Mouse (Mus musculus) kidney, embryonic 15.5 days (tissue): Measurements from ENCODE around the gene Ctcfl. TPM values are rescaled to one million over a fixed set of nuclear protein-coding genes. Genes with fewer than 3 reads are reported as not detected.
A peak's percentile ranks its signal among the peaks of the same experiment; 100 is the strongest.

ENCODE experiments used
- ATAC-seq: fragments of 200-750 bp; cut with Nextera tagmentation; replicated peaks from 2 replicates; pipeline ENCODE4 v1.8.0; 2017; ENCODE audit warnings: moderate TSS enrichment; ENCODE audit not compliant: low FRiP score
- H3K27ac ChIP-seq: fragments of 300-500 bp; sonication (generic); 2 replicates; pipeline ENCODE4 v1.5.1; 2015; ENCODE audit warnings: mild to moderate bottlenecking, inconsistent platforms
- H3K27me3 ChIP-seq: fragments of 300-500 bp; sonication (generic); 2 replicates; pipeline ENCODE4 v1.6.1; 2015; ENCODE audit warnings: inconsistent platforms
- H3K36me3 ChIP-seq: fragments of 300-500 bp; sonication (generic); 2 replicates; pipeline ENCODE4 v1.6.1; 2015; ENCODE audit warnings: inconsistent platforms
- H3K4me1 ChIP-seq: fragments of 300-500 bp; sonication (generic); 2 replicates; pipeline ENCODE4 v1.6.1; 2015; ENCODE audit warnings: inconsistent platforms
- H3K4me2 ChIP-seq: fragments of 300-500 bp; sonication (generic); 2 replicates; pipeline ENCODE4 v1.6.1; 2015; ENCODE audit warnings: moderate library complexity, mild to moderate bottlenecking, inconsistent platforms
- H3K4me3 ChIP-seq: fragments of 300-500 bp; sonication (generic); replicated peaks from 2 replicates; pipeline ENCODE4 v1.5.1; 2015; ENCODE audit warnings: mild to moderate bottlenecking, inconsistent platforms
- H3K9ac ChIP-seq: fragments of 300-500 bp; sonication (generic); 2 replicates; pipeline ENCODE4 v1.6.1; 2015; ENCODE audit warnings: mild to moderate bottlenecking, inconsistent platforms
- H3K9me3 ChIP-seq: fragments of 300-500 bp; sonication (generic); replicated peaks from 2 replicates; pipeline ENCODE4 v1.6.1; 2016; ENCODE audit warnings: inconsistent platforms
- WGBS: fragments of 180-500 bp; shearing (Covaris S2); methylation state at CpG from one replicate; pipeline ENCODE4 v1.1.7; 2015; ENCODE audit warnings: mixed read lengths; 5-methylcytosine and 5-hydroxymethylcytosine counted together
- polyA plus RNA-seq: library from polyadenylated mRNA; unstranded; fragments of >200 nt; fragmentation: Nextera tagmentation; extraction: Ambion mirVana; gene quantifications from 2 replicates; pipeline ENCODE4 v1.2.1, GENCODE M21; 2015

Ctcfl gene
- polyA plus RNA-seq, result 0.12 and 0.21 TPM in 2 replicates

GRCm38 (mm10) chr2:173119023-173119944 lies at the start of gene Ctcfl:
TSS of gene Ctcfl (minus strand) at chr2:173119525.
- Histone ChIP-seq H3K27ac (no peak within 1 kb of the TSS), H3K4me1 (peaks cover 12% of the 10 kb centered on the region; the same call in 1 of the 2 replicates), H3K9me3 (no peaks in the 10 kb centered on the region), H3K36me3 (no peaks in the 10 kb centered on the region), H3K27me3 (peaks cover 16% of the 10 kb centered on the region; the same call in 1 of the 2 replicates), H3K4me3 (no peak within 1 kb of the TSS), H3K9ac (no peak within 1 kb of the TSS), H3K4me2 (no peak within 1 kb of the TSS)
- no peak for ATAC-seq
- 88% methylated on average over 35 of the region's 35 CpGs for WGBS

GRCm38 (mm10) chr2:173168411-173168851 lies 49.1 kb upstream of the Ctcfl start:
- no peak overlapping the region for H3K4me3 ChIP-seq
- WGBS, result 40% methylated on average over 5 of the region's 5 CpGs

GRCm38 (mm10) chr2:173165357-173165756 lies 46.0 kb upstream of the Ctcfl start:
- H3K4me1 ChIP-seq, result peaks cover 22% of the 10 kb centered on the region
- no peak for ATAC-seq
- no peaks in the 10 kb centered on the region for H3K36me3 ChIP-seq
- H3K4me3 ChIP-seq, result no peak overlapping the region
- H3K4me2 ChIP-seq, result no peak overlapping the region
- H3K9me3 ChIP-seq, result no peaks in the 10 kb centered on the region
- peaks cover 68% of the 10 kb centered on the region for H3K27me3 ChIP-seq
- H3K27ac ChIP-seq, result no peak overlapping the region
- no peak overlapping the region for H3K9ac ChIP-seq
- 84% methylated on average over 10 of the region's 10 CpGs for WGBS

More at GRCm38 (mm10) chr2:173168411-173168851, 49.1 kb upstream of the Ctcfl start:
- Histone ChIP-seq H3K4me2 (no peak overlapping the region), H3K4me1 (peaks cover 43% of the 10 kb centered on the region), H3K9me3 (no peaks in the 10 kb centered on the region), H3K27me3 (peaks cover 76% of the 10 kb centered on the region), H3K36me3 (no peaks in the 10 kb centered on the region), H3K27ac (no peak overlapping the region), H3K9ac (no peak overlapping the region)
- ATAC-seq, result no peak

DNA sequence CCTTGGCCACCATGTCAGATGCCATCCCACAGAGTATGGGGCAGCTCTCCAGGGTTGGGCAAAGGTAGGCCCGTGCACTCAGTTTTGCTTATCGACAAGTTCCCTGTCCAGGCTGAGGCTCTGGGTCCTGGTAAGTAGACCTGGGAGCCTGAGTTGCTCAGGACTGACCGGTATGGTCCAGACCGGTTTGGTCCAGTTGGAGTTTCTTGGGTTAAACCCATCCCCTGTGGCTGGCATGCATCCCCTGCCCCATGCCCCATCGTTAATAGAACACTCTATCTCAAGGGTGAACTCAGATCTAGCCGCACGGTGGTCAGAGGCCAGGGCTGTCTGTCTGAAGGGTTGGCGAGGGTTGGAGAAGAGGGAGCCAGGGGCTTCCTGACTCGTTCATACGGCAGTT lies 45.6 kb upstream of the Ctcfl start:
- 87% methylated on average over 10 of the region's 10 CpGs for WGBS
- H3K4me3 ChIP-seq, result no peak overlapping the region
- H3K27ac ChIP-seq, result no peak overlapping the region
- peaks cover 64% of the 10 kb centered on the region for H3K27me3 ChIP-seq
- ATAC-seq, result no peak
- H3K9me3 ChIP-seq, result no peaks in the 10 kb centered on the region
- peaks cover 21% of the 10 kb centered on the region for H3K4me1 ChIP-seq
- no peaks in the 10 kb centered on the region for H3K36me3 ChIP-seq
- no peak overlapping the region for H3K9ac ChIP-seq
- H3K4me2 ChIP-seq, result no peak overlapping the region

DNA sequence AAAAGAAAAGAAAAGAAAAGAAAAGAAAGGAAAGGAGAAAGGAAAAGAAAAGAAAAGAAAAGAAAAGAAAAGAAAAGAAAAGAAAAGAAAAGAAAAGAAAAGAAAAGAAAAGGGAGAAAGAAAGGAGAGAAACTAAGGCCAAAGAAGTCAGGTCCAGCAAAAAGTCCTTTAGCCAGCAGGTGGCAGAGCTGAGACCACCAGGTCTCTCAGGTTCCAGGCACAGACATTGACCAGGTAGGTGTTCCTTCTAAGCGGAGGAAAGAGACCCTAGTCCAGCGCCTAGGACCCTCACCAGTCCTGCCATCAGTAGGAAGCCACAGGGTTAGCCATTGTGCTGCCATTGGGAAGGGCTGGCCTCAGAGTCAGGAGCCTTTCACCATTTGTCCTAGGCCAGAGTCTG lies 45.0 kb upstream of the Ctcfl start:
- H3K4me2 ChIP-seq, result no peak overlapping the region
- H3K27me3 ChIP-seq, result peaks cover 58% of the 10 kb centered on the region
- H3K4me1 ChIP-seq, result peaks cover 27% of the 10 kb centered on the region
- no peak overlapping the region for H3K9ac ChIP-seq
- no peak overlapping the region for H3K4me3 ChIP-seq
- no peaks in the 10 kb centered on the region for H3K9me3 ChIP-seq
- ATAC-seq, result no peak
- 44% methylated on average over 2 of the region's 2 CpGs for WGBS
- H3K36me3 ChIP-seq, result no peaks in the 10 kb centered on the region
- no peak overlapping the region for H3K27ac ChIP-seq

GRCm38 (mm10) chr2:173163380-173163779 lies 44.1 kb upstream of the Ctcfl start:
- Histone ChIP-seq H3K9ac (no peak overlapping the region), H3K4me3 (no peak overlapping the region), H3K27me3 (peaks cover 49% of the 10 kb centered on the region), H3K36me3 (no peaks in the 10 kb centered on the region), H3K9me3 (no peaks in the 10 kb centered on the region), H3K4me1 (peaks cover 24% of the 10 kb centered on the region), H3K4me2 (no peak overlapping the region), H3K27ac (no peak overlapping the region)
- no peak for ATAC-seq
- 66% methylated on average over 8 of the region's 8 CpGs for WGBS

GRCm38 (mm10) chr2:173159354-173160311 lies 40.3 kb upstream of the Ctcfl start:
- H3K9me3 ChIP-seq, result no peaks in the 10 kb centered on the region
- peak; percentile 81 for ATAC-seq
- H3K27ac ChIP-seq, result peak overlapping the region; percentile 83
- no peaks in the 10 kb centered on the region for H3K36me3 ChIP-seq
- peak overlapping the region; percentile 9 for H3K4me2 ChIP-seq
- no peak overlapping the region for H3K4me3 ChIP-seq
- 22% methylated on average over 24 of the region's 24 CpGs for WGBS
- no peak overlapping the region for H3K9ac ChIP-seq
- peaks cover 34% of the 10 kb centered on the region for H3K4me1 ChIP-seq
- peaks cover 23% of the 10 kb centered on the region for H3K27me3 ChIP-seq

DNA sequence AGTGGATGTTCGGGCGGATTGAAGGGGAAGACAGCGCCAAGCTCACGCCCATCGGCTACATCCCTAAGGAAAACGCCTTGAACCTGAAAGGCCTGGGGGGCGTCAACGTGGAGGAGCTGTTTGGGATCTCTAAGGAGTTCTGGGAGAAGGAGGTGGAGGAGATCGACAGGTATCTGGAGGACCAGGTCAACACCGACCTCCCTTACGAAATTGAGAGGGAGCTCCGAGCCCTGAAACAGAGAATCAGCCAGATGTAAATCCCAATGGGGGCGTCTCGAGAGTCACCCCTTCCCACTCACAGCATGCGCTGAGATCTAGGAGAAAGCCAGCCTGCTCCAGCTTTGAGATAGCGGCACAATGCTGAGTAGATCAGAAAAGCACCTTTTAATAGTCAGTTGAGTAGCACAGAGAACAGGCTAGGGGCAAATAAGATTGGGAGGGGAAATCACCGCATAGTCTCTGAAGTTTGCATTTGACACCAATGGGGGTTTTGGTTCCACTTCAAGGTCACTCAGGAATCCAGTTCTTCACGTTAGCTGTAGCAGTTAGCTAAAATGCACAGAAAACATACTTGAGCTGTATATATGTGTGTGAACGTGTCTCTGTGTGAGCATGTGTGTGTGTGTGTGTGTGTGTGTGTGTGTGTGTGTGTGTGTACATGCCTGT lies 39.2 kb upstream of the Ctcfl start:
- no peak overlapping the region for H3K4me3 ChIP-seq

GRCm38 (mm10) chr2:173157871-173158270 lies 38.5 kb upstream of the Ctcfl start:
- Histone ChIP-seq H3K36me3 (no peaks in the 10 kb centered on the region), H3K4me2 (no peak overlapping the region), H3K27ac (no peak overlapping the region), H3K9ac (no peak overlapping the region), H3K9me3 (no peaks in the 10 kb centered on the region), H3K4me1 (peaks cover 45% of the 10 kb centered on the region), H3K4me3 (no peak overlapping the region), H3K27me3 (peaks cover 20% of the 10 kb centered on the region)
- ATAC-seq, result no peak
- 92% methylated on average over 4 of the region's 4 CpGs for WGBS

More for the DNA sequence above, 39.2 kb upstream of the Ctcfl start:
- WGBS, result 82% methylated on average over 19 of the region's 19 CpGs
- H3K9me3 ChIP-seq, result no peaks in the 10 kb centered on the region
- no peak overlapping the region for H3K4me2 ChIP-seq
- no peak overlapping the region for H3K9ac ChIP-seq
- no peak overlapping the region; the same call in 1 of the 2 replicates for H3K27ac ChIP-seq
- no peak for ATAC-seq
- H3K4me1 ChIP-seq, result peaks cover 39% of the 10 kb centered on the region
- H3K27me3 ChIP-seq, result peaks cover 20% of the 10 kb centered on the region
- no peaks in the 10 kb centered on the region for H3K36me3 ChIP-seq

DNA sequence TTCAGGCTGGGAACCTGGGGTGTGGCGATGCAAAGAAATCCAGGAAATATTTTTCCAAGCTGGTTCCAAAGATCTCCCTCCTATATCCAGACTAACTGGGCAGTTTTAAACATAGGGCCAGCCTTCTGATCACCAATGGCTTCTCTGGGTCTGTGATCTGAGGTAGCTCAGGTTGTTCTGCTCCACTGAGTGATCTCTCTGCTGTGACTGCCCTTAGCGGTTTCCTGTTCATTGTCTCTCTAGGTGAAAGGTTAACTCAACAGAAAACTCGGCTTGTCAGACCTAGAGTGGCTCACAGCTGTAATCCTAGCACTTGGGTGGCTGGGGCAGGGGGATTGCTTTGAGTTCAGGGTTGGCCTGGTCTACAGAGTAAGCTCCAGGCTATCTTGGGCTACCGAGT lies 38.1 kb upstream of the Ctcfl start:
- Histone ChIP-seq H3K4me1 (peaks cover 49% of the 10 kb centered on the region), H3K27me3 (peaks cover 20% of the 10 kb centered on the region), H3K27ac (no peak overlapping the region), H3K4me2 (no peak overlapping the region), H3K4me3 (no peak overlapping the region), H3K9ac (no peak overlapping the region), H3K9me3 (no peaks in the 10 kb centered on the region), H3K36me3 (no peaks in the 10 kb centered on the region)
- 42% methylated on average over 4 of the region's 4 CpGs for WGBS
- ATAC-seq, result peak; percentile 32; the same call in 1 of the 2 replicates

DNA sequence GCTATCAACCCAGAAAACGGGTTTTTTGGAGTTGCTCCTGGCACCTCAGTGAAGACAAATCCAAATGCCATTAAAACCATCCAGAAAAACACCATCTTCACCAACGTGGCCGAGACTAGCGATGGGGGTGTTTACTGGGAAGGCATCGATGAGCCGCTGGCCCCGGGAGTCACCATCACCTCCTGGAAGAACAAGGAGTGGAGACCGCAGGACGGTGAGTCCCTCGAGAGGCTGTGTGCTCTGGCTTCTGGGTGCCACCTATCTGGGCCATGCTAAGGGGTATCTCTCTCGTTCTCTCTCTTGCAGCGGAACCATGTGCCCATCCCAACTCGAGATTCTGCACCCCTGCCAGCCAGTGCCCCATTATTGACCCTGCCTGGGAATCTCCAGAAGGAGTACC lies 37.6 kb upstream of the Ctcfl start:
- no peak overlapping the region for H3K9ac ChIP-seq
- ATAC-seq, result no peak
- no peaks in the 10 kb centered on the region for H3K36me3 ChIP-seq
- H3K4me3 ChIP-seq, result no peak overlapping the region
- no peak overlapping the region for H3K4me2 ChIP-seq
- H3K27ac ChIP-seq, result no peak overlapping the region
- H3K9me3 ChIP-seq, result no peaks in the 10 kb centered on the region
- peaks cover 49% of the 10 kb centered on the region for H3K4me1 ChIP-seq
- 85% methylated on average over 13 of the region's 13 CpGs for WGBS
- H3K27me3 ChIP-seq, result peaks cover 15% of the 10 kb centered on the region
